Mouse (Mus musculus) stomach, postnatal 0 days (tissue): ENCODE measurements around the gene Prkd3.

ENCODE experiments used
- CTCF ChIP-seq: IDR thresholded peaks from 2 replicates; pipeline ENCODE4 v1.5.1; 2016; ENCODE audit warnings: antibody characterized with exemption, low read depth, mild to moderate bottlenecking, moderate library complexity
- EP300 ChIP-seq: optimal IDR thresholded peaks from 2 replicates; pipeline ENCODE3; 2016; ENCODE audit warnings: antibody characterized with exemption

GRCm38 (mm10) chr17:78983736-78984135, 36.9 kb downstream of the Prkd3 start:
- TF ChIP-seq CTCF = no peak
- TF ChIP-seq EP300 = no peak
